Mouse (Mus musculus) midbrain, embryonic 10.5 days (tissue): ENCODE measurements around the gene Yap1. TPM values are rescaled to one million over a fixed set of nuclear protein-coding genes. Genes with fewer than 3 reads are reported as not detected.

ENCODE experiments used
- DNase-seq: peaks from one replicate; pipeline ENCODE4 v3.0.0-alpha.2; 2017; ENCODE audit warnings: low spot score
- H3K27ac ChIP-seq: fragments of 300-500 bp; sonication (generic); replicated peaks from 2 replicates; pipeline ENCODE4 v1.5.1; 2016; ENCODE audit warnings: mild to moderate bottlenecking
- H3K27me3 ChIP-seq: fragments of 300-500 bp; sonication (generic); 2 replicates; pipeline ENCODE4 v1.6.1; 2016; ENCODE audit warnings: low read depth, mild to moderate bottlenecking; ENCODE audit not compliant: poor library complexity, severe bottlenecking
- H3K36me3 ChIP-seq: fragments of 300-500 bp; sonication (generic); 2 replicates; pipeline ENCODE4 v1.6.1; 2016; ENCODE audit warnings: mild to moderate bottlenecking, moderate library complexity
- H3K4me1 ChIP-seq: fragments of 300-500 bp; sonication (generic); 2 replicates; pipeline ENCODE4 v1.6.1; 2016
- H3K4me3 ChIP-seq: fragments of 300-500 bp; sonication (generic); 2 replicates; pipeline ENCODE4 v1.5.1; 2016; ENCODE audit warnings: mild to moderate bottlenecking, moderate library complexity
- H3K9me3 ChIP-seq: fragments of 300-500 bp; sonication (generic); replicated peaks from 2 replicates; pipeline ENCODE4 v1.6.1; 2016; ENCODE audit warnings: mild to moderate bottlenecking
- WGBS: fragments of 180-500 bp; shearing (Covaris S2); methylation state at CpG from one replicate; pipeline ENCODE4 v1.1.7; 2016; 5-methylcytosine and 5-hydroxymethylcytosine counted together
- polyA plus RNA-seq: library from polyadenylated mRNA; unstranded; fragments of >200 nt; fragmentation: Nextera tagmentation; extraction: Ambion mirVana; gene quantifications from 2 replicates; pipeline ENCODE4 v1.2.1, GENCODE M21; 2016

Gene Yap1
- 25.4 and 31.3 TPM in 2 replicates for polyA plus RNA-seq

DNA sequence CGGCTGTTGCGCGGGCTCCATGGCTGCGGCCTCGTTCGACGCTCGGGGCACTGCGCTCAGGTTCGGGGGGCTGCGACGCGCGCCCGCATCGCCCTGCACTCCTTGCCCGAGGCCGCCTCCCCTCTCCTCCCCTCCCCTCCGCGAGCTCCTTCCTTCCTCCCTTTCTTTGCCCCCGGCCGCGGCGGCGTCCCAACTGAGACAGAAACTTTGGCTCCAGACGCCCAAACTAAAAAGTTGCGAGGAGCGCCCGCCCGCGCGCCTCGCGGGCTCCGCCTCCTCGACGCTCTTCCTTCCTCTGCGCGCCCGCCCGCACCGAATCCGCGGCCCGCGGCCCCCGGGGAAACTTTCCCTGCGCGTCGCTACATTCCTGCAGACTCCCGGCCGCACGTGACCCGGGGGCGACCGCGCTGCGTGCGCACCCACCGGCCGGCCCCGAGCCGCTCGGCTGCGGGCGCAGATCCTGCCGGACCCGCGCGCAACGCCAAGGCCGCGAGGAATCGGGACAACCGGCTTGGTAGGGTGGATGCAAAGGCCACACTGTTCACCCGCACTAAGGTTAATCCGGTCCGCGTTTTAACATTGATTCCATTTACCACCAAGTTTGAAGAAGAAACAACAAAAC is at the start of gene Yap1:
Yap1 (minus strand) TSS at position 227 of the 622 bp plus-strand sequence.
- Histone ChIP-seq H3K36me3 (peaks cover 20% of the 10 kb centered on the region), H3K9me3 (no peaks in the 10 kb centered on the region), H3K27me3 (no peaks in the 10 kb centered on the region), H3K4me3 (peak within 1 kb of the TSS; percentile 94), H3K27ac (peak within 1 kb of the TSS; percentile 98), H3K4me1 (peaks cover 36% of the 10 kb centered on the region)
- DNase-seq, result peak; percentile 89
- WGBS, result under 1% methylated on average over 79 of the region's 79 CpGs

DNA sequence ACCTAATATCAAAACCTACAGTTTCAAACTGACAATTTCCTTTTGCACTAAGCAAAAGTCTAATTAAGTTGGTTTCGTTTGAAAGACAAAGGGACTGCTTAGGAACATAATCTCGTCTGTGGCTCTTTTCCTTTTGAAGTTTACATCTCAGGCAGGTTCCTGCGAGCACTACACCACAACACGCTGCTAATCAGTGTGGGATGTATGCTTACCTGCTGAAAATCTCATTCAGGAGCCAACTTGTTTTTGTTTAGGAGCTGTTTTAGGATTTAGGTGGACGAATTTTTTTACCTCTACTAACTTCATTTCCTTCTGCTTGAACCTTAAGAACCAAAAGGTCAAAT is 38.6 kb upstream of the Yap1 start:
- Histone ChIP-seq H3K4me1 (peaks cover 15% of the 10 kb centered on the region), H3K27me3 (no peaks in the 10 kb centered on the region), H3K4me3 (peak overlapping the region; percentile 75), H3K9me3 (no peaks in the 10 kb centered on the region), H3K36me3 (peaks cover 3% of the 10 kb centered on the region; the same call in 1 of the 2 replicates), H3K27ac (peak overlapping the region; percentile 92)
- WGBS, result 20% methylated on average over 5 of the region's 5 CpGs
- DNase-seq, result no peak

DNA sequence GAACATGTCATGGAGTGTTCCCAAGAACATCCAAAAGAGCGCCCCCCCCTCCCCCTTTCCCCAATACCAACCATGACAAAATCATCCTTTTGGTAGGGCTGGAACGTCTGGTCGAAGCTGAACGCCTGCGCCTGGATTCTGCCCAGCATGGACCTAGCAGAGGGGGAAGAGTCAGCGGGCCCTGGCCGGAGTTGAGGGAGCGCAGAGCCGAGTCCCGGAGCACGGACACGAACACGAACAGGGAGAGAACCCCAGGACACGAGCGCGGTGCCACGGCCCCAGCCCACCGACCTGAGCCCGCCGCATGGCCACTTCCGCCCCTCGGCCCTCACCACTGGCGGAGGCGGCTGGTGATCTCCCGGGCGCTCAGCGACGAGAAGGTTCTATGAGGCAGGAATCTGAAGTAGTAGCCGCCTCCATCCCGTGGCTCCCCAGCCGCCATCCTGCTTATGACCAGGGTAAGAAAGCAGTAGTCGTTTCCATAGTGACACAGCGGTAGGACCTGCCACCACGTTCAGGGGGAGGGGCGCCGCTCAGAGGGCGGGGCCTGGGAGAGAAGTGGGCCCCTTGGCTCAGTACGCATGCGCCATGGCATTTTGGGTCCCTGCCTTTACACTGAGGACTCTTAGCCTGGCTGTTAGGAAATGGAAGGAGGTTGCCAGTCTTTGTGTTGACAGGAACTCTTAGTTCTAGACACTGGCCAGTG is 38.1 kb upstream of the Yap1 start, which contains the start of gene Cfap300:
Cfap300 (minus strand) TSS at position 486 of the 706 bp plus-strand sequence.
- Histone ChIP-seq H3K27ac (peak within 1 kb of the TSS; percentile 92), H3K4me1 (peaks cover 15% of the 10 kb centered on the region), H3K36me3 (peaks cover 3% of the 10 kb centered on the region; the same call in 1 of the 2 replicates), H3K27me3 (no peaks in the 10 kb centered on the region), H3K9me3 (no peaks in the 10 kb centered on the region), H3K4me3 (peak within 1 kb of the TSS; percentile 75)
- WGBS, result under 1% methylated on average over 39 of the region's 39 CpGs
- peak; percentile 97 for DNase-seq

DNA sequence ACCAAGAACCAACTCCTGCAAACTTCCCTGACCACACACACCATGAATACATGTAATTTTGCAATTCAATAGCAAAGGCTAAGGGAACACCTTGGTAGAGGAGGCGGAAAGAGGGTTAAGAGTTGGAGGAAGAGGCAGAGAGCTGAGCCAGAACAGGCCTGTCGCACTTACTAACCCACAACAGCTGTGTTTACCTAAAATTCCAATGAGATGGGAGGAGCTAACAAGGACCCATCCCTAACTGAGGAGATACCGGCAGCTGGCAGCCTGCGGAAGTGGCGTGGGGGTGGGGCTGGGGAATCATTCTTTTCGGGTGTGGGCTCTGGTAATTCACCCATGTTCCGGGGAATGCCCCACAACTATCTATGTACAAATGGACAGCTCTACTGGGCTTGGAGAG is 31.1 kb upstream of the Yap1 start:
- DNase-seq, result no peak
- 49% methylated on average over 7 of the region's 7 CpGs for WGBS
- Histone ChIP-seq H3K9me3 (no peaks in the 10 kb centered on the region), H3K27me3 (no peaks in the 10 kb centered on the region), H3K27ac (no peak overlapping the region), H3K36me3 (peaks cover 12% of the 10 kb centered on the region), H3K4me1 (peaks cover 5% of the 10 kb centered on the region; the same call in 1 of the 2 replicates), H3K4me3 (no peak overlapping the region)

DNA sequence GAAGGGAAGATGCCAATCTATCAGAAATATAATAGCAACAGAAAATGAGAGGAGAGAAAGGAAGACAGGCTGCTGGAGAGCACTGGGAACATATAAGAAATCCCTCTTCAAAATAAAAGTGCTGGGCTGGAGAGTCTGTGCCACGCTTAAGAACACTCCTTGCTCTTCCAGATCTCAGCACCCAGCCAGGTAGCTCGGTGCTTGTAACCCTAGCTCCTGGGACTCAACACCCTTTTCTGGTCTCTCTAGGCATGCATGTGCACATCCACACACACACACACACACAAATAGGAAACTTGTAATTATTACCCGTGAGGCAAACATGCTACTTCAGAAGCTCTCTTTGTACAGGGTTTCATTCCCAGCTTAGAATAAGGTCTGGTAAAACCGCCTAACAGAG is 30.7 kb upstream of the Yap1 start:
- no peaks in the 10 kb centered on the region for H3K9me3 ChIP-seq
- no peak overlapping the region for H3K4me3 ChIP-seq
- peaks cover 5% of the 10 kb centered on the region; the same call in 1 of the 2 replicates for H3K4me1 ChIP-seq
- DNase-seq, result no peak
- H3K27ac ChIP-seq, result no peak overlapping the region
- peaks cover 9% of the 10 kb centered on the region for H3K36me3 ChIP-seq
- no peaks in the 10 kb centered on the region for H3K27me3 ChIP-seq
- WGBS, result 56% methylated on average over 4 of the region's 4 CpGs

DNA sequence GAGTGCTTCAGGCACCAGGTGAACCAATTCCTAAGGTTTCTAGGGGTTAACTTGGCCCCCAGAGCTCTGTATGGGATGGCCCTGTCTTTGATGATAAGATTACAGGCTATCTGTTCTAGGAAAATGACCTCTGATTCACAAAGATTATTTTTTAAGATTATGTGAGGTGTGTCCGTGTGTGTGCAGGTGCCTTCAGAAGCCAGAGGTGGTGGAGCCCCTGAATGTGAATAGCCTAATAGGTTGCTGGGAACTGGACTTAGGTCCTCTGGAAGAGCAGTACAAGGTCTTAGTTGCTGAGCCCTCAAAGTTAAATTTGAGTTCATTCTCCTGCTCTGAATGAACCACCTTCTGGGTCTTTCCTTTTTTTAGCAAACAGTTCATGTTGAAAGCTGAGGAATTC is 29.7 kb upstream of the Yap1 start:
- H3K4me1 ChIP-seq, result peaks cover 5% of the 10 kb centered on the region; the same call in 1 of the 2 replicates
- H3K27me3 ChIP-seq, result no peaks in the 10 kb centered on the region
- H3K27ac ChIP-seq, result no peak overlapping the region
- 87% methylated on average over 1 of the region's 1 CpGs for WGBS
- H3K4me3 ChIP-seq, result no peak overlapping the region
- H3K9me3 ChIP-seq, result no peaks in the 10 kb centered on the region
- DNase-seq, result no peak
- peaks cover 9% of the 10 kb centered on the region; the same call in 1 of the 2 replicates for H3K36me3 ChIP-seq

DNA sequence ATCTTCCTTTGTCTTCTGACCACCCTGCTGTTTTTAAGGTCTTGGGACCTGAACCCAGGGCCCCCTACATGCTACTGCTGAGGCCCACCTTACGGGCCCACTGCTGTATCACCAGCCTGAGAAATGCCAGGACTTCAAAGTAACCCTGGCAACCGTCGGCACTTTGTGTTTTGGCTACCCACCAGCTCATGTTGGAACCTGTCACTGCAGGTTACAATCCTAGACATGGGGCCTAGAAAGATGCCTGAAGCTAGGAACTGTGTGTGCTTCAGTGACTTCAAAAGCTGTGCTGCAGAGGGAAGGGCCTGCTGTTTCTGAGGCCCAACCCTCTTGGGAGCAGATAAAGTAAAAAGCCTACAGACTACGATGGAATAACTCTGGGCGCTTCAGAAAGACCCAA is 28.5 kb upstream of the Yap1 start:
- Histone ChIP-seq H3K4me3 (no peak overlapping the region), H3K27me3 (no peaks in the 10 kb centered on the region), H3K9me3 (no peaks in the 10 kb centered on the region), H3K4me1 (peaks cover 5% of the 10 kb centered on the region; the same call in 1 of the 2 replicates), H3K36me3 (peaks cover 9% of the 10 kb centered on the region; the same call in 1 of the 2 replicates), H3K27ac (no peak overlapping the region)
- DNase-seq, result no peak
- 89% methylated on average over 5 of the region's 5 CpGs for WGBS

DNA sequence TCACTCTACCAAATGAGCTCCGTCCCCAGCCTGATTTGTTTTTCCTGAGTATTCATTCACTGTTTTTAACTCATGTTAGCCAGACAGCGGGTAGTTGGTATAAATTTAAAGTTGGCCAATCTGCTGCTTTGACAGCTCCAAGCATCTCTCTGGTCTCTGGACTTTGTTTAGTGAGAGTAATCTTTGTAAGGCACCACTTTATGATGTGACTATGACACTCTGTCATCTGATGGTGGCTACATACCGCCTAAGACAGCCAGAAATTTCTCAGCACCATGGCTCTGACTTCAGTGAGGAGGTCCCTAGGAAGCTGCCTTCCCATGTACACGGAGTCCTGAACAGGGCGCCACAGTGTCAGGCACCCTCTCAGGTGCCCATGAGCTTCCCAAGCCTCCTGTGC is 14.2 kb upstream of the Yap1 start:
- Histone ChIP-seq H3K4me3 (no peak overlapping the region), H3K36me3 (no peaks in the 10 kb centered on the region), H3K27me3 (no peaks in the 10 kb centered on the region), H3K27ac (no peak overlapping the region), H3K4me1 (no peaks in the 10 kb centered on the region), H3K9me3 (no peaks in the 10 kb centered on the region)
- DNase-seq, result no peak
- 85% methylated on average over 5 of the region's 5 CpGs for whole genome bisulfite sequencing

DNA sequence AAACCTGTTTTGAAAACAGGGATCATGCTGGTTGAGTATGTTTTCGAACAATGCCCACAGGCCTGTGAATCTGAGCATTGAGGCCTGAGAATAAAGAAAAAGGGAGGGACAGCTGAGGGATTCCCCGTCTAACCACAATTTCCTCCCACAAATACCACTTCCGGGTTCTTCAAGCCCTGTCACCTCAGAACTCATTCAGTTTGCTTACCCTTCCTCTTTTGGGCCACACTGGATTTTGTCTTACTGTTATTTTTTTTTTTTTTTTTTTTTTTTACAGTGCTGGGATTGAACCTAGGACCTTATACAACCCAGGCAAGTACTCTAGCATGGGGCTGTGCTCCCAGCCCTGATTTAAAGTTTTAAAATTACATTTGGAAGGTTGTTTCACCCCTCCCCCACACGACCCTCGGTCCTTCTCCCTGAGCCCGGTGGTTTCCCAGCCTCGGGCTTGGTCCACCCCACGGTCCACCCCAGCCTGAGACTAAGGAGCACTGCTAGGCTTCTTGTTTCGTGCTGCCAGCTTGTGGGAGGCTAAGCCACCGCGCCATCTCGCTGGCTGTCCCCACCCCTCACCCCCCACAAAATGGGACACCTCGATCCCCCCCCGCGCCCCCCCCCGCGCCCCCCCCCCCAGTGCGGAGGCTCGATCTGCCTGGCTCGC is 13.0 kb upstream of the Yap1 start:
- Histone ChIP-seq H3K27ac (no peak overlapping the region), H3K4me3 (no peak overlapping the region), H3K9me3 (no peaks in the 10 kb centered on the region), H3K36me3 (no peaks in the 10 kb centered on the region), H3K27me3 (no peaks in the 10 kb centered on the region), H3K4me1 (no peaks in the 10 kb centered on the region)
- DNase-seq, result no peak
- 59% methylated on average over 20 of the region's 20 CpGs for WGBS

DNA sequence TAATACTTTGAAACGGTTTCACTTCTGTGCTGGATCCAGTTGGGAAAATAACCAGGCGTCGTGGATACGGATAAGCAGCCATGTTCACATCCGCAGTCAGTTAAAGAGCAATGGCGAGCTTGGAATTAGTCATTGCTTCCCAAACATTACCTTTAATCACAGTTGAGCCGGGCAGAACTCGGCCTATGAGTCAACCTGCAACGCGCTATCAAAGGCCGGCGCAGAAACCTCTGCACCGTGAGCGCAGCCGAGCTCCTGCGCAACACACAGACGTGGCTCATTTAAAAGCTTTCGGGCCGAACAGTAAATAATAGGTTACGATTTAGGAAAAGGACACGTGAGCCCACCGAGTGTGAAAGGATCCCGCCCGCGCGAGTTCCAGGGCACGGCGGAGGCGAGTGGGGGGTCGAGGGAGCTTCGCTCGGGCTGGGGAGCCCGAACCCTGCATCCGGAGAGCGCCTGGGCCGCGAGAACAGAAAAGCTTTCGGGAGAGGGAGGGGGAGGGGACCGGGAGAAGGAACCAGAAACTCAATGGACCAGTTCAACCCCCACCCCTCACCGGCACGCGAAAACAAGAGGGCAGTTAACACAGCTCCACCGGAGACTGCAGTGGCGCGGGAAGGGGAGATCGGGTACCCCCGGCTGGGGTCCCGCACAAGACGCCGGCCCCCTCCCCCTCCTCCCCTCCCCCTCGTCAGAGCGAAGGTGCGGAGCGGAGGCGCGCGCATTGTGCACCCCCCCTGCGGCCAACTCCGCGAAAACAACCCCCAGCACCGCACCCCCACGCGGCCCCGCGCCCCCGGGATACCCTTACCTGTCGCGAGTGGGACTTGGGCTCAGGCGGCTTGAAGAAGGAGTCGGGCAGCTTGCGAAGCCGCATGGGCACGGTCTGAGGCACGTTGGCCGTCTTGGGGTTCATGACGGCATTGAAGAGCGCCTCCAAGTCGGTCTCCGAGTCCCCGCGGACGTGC is 810 bp downstream of the Yap1 start:
- H3K4me1 ChIP-seq, result peaks cover 37% of the 10 kb centered on the region
- under 1% methylated on average over 82 of the region's 82 CpGs for WGBS

DNA sequence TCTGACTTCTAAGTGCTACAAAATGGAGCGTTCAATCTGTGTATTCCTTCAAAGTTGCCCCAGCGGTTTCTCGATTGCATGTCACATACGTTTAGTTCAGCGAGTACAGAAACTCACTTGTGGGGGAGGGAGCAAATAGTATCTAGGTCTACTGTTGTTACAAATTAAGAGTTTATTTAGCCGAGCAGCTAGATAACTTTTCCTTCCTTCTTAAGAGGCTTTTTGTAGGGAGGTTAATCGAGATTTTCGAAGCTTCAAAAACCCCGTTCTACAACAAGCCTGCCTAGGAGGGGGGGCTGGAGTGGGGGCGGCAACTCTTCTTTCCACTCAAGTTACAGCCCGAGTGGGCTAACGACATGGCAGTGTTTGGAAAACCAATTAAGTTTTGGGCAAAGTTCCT is 1.6 kb downstream of the Yap1 start:
- Histone ChIP-seq H3K4me1 (peaks cover 37% of the 10 kb centered on the region), H3K36me3 (peaks cover 37% of the 10 kb centered on the region), H3K27ac (peak overlapping the region; percentile 98), H3K4me3 (peak overlapping the region; percentile 94), H3K9me3 (no peaks in the 10 kb centered on the region), H3K27me3 (no peaks in the 10 kb centered on the region)
- WGBS, result 6% methylated on average over 12 of the region's 12 CpGs
- DNase-seq, result peak; percentile 21

More for the DNA sequence above, 810 bp downstream of the Yap1 start:
- Histone ChIP-seq H3K27me3 (no peaks in the 10 kb centered on the region), H3K9me3 (no peaks in the 10 kb centered on the region), H3K27ac (peak overlapping the region; percentile 98), H3K4me3 (peak overlapping the region; percentile 94), H3K36me3 (peaks cover 29% of the 10 kb centered on the region)
- peak; percentile 78 for DNase-seq

DNA sequence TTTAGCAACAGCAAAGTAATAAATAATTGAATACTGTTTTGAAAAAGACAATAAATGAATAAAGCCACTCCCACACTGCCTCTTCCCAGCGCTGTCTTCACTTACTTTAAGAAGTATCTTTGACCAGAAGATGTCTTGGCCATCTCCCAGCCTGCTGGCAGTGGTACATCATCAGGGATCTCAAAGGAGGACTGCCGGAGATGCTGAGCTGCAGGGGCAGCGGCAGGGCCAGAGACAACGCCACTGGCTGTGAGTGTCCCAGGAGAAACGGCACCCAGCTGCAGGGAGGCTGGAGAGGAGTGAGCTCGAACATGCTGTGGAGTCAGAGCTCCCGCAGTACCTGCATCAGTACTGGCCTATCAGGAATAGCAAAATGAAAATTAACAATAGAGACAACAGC is 3.0 kb downstream of the Yap1 start:
- peaks cover 50% of the 10 kb centered on the region for H3K36me3 ChIP-seq
- WGBS, result 66% methylated on average over 7 of the region's 7 CpGs

More for the DNA sequence above, 3.0 kb downstream of the Yap1 start:
- H3K4me3 ChIP-seq, result peak overlapping the region; percentile 94; the same call in 1 of the 2 replicates
- H3K9me3 ChIP-seq, result no peaks in the 10 kb centered on the region
- peaks cover 37% of the 10 kb centered on the region for H3K4me1 ChIP-seq
- no peaks in the 10 kb centered on the region for H3K27me3 ChIP-seq
- no peak for DNase-seq
- 0 out of 2 replicates have a peak overlapping the region, but pooled peaks have one; percentile 24 for H3K27ac ChIP-seq
